Mouse (Mus musculus) thymus, postnatal 36 days (tissue): Measurements from ENCODE around the gene Fam243.

ENCODE experiments used
- DNase-seq, 2 experiments: peaks; one replicate each; pipeline ENCODE4 v3.0.0; 2022; ENCODE audit warnings: mixed read lengths in 2 of 2

Fam243 gene

DNA sequence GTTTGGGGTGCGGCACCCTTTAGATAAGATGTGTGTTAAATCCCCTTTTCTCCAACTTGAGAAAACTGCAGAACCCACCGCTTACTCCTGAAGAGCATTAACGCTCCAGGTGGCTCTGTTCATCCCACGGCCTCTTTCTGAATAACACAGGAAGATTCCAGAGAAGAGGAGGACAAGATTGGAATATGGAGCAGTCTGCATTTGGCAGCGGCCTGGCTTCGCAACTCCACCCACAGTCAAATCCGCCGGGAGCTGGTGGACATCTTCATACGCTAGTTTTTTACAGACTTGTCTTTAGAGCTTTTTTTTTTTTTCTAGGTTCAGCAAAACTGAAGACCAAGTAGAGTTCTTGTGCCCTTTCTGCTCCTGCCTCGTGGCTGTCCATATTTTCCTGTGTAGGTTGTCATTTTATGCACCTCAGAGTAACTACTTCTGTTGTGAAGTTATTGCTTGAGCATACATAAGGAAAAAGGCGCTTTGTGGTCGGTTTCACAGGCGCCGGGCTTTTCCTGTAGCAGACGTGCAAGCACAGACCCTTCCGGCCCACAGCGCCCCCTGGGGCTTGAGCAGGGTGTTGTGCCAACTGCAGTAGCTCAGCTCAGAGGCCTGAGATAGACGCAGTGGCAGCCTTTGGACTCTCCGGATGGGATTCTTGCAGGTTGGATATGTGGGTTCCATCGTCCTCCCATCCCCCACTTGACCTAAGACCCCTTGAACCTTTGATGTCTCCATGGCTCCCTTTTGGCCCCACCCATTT lies 1.7 kb downstream of the Fam243 start:
- DNase-seq: peak; percentile 80 to 81

DNA sequence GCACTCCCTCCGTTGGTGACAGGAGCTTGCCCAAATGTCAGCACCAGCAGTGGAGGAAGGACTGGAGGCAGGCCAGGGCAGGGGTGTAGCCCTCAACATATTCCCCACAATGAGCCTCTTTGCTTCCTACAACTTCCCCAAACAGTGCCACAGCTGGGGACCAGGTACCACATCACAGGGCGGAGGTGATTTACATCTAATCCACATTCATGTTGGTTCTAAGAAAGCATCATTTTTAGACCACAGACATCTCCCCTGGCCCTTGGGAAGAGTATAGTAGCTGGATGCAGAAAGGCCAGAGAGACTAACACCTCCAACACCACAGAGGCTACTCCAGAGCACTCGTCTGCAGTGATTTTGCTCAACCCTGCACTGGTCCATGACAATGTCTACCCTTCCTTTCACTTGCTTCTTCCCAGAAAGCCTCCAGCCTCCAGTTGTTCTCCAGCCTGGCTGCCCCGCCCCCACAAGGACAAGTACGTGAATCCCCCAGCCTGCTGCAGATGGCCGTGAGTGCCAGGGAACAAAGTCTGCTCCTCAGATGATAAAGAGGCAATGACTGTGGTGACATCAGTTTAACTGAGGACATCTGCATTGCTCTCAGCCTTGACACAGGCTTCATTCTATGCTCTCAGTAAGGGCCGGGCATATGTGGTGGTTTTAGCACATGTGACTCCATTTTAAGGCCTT lies 5.0 kb downstream of the Fam243 start:
- DNase-seq: no peak

DNA sequence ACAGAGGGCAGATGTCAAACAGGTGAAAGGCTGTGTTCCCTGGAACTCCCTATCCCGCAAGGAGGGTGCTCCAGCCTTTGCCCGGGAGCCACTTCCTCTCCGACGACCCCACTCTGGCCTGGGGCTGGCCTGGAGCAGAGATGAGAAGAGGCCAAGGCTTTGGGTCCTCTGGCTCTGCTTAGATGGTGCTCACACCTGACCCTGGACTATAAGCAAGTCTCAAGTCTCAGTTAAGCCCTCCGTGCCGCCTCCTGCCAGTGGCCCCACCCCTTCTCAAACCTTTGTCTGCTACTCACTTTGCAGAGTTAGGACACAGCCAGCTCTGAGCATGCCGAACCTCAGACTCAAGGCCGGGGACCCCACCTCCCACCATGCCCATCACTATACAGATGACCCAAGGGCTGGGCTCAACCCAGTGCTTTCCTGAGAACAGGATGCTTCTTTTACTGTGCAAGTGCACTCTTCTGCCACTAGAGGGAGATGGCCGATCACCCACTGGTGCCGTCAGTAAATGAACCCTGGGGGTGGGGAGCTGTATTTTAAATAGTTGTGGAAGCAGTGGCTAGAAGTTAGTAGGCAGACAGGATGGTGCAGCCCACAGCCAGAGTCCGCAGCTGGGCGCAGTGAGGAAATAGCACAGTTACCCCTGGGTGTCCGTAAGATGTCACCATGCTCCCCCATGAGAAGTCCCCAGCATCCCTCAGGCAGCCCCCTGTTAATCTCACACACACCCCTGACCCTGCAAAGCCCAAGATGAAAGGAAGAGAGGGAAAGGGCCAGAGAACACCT lies 7.1 kb downstream of the Fam243 start:
- DNase-seq: peak; percentile 15 to 16

GRCm38 (mm10) chr16:92309126-92309525 lies 12.1 kb downstream of the Fam243 start:
- DNase-seq: no peak

DNA sequence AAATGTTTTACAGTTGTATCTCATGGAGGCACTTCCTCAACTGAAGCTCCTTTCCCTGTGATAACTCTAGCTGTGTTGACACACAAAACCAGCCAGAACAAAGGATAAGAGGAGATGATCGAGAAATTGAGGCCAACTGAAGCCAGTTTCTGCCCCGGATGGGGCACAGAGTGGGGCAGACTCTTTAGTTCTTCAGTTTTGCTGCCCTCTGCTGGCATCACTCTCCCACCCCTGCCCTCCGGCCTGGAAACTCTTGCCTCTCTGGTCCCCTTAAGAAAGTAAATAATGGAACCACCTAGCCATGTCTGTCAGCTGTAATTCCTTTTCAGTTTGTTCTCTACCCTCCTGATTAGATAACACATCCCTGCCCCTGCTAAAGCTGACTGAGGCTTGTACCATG lies 13.3 kb downstream of the Fam243 start:
- no peak for DNase-seq

DNA sequence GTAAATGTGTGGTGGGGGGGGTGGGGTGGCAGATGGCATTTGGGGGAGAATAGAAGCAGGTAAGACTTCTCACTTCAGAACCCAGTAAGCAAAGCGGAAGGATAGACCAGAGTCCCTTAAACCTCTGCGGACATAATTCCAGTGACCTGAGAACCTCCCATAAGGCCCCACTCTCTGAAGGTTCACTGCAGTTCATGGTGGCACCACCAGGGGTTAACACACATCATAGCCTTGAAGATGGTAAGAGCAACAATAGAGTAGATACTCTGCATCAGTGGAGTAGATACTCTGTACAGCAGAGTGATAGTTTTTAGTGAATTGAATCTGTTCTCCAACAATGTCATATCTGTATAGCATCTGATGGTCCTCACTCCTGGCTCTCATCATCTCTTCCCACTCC lies 15.7 kb downstream of the Fam243 start:
- no peak for DNase-seq

- DNase-seq: no peak
Measured at GRCm38 (mm10) chr16:92302506-92302905, 18.7 kb downstream of the Fam243 start.

- no peak for DNase-seq
Measured at GRCm38 (mm10) chr16:92301989-92302388, 19.3 kb downstream of the Fam243 start.

DNA sequence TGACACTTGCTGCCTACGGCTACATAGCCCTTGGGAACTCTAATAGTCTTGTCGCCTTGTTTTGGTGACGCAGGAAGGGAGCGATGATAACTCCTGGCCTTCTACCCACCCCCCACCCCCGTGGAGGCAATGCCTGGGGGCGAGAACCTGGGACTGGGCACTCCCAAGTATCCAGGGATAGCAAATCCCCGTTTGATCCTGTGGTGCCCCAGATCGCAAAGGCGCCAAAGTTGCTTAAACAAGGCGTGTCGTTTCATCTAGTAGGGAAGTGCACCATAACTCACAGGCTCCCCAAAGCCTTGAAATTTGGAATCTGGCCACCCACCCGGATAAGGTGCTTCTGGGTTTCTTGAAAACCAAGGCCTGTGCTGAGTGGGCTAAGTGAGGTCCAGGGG lies 19.8 kb downstream of the Fam243 start:
- DNase-seq: no peak

DNA sequence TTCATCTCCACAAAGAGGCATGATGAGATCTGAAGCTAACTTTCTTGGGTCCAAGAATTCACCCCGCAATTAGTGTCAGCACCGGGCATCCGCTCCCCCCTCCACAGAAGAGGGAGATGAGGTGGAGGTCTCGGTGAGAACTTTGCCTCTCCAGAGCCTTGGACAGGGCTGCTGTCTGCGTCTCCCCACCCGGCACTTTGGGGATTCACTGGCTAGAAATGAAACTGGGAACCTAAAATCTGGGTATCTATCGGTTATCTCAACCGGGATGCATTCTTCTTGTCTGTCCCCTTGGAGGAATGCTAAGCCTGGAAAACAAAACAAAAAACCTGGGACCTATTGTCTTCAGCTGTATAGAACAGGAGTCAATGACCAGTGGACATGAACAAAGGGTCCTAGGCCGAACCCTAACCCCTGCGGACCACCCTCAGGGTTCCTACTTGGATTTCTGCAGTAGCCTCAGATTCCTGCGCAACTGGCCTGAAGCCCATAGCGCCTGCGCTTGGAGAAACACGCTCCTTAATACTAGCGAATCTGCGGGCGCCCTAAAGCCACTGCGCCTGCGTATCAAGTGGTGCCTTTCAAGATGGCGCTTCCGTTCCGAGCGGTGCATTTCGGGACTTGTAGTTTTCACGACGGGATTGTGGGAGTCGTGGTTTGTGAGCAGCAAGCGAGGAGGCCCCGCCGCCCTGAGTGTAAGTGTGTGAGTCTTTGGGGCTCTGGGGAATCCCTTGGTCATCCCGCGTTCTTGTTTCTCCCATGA lies 20.4 kb downstream of the Fam243 start, which contains the start of gene Smim11:
TSS of gene Smim11 (plus strand) at position 638 of the 763 bp plus-strand sequence.
- DNase-seq: peak; percentile 89 to 92

DNA sequence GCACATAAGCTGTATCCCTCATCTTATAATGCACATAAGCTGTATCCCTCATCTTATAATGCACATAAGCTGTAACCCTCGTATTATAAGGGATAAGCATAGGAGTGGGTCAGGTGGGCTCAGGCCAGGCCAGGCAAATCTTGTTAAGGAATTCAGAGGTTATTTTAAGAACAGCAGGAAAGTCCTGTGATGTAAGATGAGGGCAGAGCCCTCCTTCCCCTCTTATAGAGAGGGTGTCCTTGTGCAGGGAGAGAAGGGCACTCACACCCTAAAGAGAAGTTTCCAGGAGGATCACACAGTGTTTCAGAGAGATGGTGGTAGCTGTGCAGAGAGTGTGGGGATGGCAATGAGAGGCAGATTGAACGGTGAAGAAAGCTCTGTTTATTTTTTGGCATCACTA lies 25.9 kb downstream of the Fam243 start:
- DNase-seq: no peak

GRCm38 (mm10) chr16:92294267-92294970 lies 26.8 kb downstream of the Fam243 start:
- DNase-seq: no peak

GRCm38 (mm10) chr16:92292101-92292500 lies 29.1 kb downstream of the Fam243 start, which contains the start of gene Kcne2:
Gene Kcne2 (plus strand): TSS chr16:92292389.
- no peak for DNase-seq

DNA sequence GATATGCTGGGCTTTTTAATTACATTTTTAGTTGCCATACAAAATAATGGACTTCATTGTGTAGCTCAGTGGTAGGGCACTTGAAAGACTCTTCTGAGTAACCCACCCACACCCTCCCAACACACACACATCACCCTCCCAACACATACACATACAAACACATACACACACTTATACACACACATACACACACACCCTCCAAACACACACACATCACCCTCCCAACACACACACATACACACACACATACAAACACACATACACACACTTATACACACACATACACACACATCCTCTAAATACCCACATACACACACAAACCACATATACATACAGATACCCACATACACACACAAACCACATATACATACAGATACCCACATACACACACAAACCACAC lies 31.2 kb downstream of the Fam243 start:
- DNase-seq: no peak

DNA sequence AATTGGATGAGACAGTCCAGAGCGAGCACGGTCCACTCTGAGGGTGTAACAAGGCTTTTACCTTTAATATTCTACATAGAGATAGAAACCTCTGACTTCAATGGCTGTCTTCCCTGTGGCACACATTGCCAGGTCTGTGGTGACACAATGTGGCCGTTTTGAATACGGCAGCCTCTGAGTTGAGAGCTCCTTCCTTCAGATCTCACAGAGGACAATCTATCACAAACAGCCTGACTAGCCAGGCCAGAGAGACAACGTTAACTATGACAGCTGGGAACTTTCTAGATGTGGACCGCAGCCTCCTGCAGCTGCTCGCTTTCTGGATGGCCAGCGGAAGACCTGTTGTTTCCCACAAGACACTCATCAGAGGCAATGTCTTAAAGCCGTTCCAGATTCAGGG lies 32.5 kb downstream of the Fam243 start:
- no peak for DNase-seq

DNA sequence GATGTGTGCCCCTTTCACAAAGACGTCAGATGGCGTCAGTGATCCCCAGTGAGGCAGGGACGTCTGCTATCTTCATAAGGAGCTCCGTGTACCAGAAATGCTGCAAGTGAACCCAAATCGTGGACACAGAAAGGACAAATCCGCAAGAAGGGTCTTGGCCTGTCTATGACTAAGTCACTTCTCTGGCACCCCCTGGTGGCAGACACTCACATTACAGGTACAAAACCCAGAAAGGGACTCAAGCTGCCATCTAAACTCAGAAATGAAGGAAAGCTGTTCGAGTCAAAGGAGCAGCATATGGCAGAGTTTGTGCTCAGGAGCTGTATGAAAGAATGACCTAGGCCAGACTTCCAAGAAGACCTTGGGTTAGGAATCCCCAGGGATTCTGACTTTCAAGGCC lies 34.6 kb downstream of the Fam243 start:
- DNase-seq: peak; percentile 67 to 74

DNA sequence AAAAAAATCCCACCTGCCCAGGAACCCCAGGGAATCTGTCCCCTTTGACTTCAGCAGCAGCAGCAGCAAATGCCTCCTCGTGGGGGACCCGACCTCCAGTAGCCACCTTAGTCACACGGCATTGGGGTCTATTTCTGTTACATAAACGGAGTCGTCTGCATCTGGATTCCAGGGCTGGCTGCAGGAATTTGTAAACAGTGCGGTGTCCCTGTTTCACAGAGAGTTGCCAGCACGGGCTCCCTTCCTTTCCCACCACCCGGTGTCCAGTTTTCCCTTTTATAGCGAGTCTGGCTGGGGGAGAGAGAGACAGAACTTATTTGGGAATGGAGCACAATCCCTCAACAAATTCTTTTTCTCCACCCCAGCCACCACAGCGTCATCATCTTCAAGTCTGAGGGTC lies 36.2 kb downstream of the Fam243 start:
- DNase-seq: no peak

- DNase-seq: no peak
Measured at GRCm38 (mm10) chr16:92282671-92283070, 38.6 kb downstream of the Fam243 start.

GRCm38 (mm10) chr16:92275526-92275925 lies 45.7 kb downstream of the Fam243 start:
- no peak for DNase-seq

DNA sequence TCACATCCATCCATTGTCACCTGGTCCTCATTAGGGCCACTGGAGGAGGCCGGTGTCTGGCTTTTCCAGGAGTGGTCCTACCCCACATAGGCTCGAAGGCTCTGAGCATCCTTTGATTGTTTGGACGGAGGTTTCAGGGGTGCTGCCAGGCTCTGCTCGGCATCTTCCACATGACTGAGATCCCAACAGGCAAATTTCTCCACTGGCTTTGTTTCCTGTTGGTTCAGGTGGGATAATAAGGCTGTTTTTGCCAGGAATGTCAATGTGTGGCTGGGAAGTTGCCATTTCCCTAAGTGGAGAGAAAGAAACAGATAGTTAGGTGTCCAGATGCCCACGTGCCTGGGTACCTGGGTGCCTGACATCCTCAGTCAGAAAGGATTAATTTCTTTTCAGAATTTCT lies 46.7 kb downstream of the Fam243 start:
- no peak for DNase-seq
